Mouse (Mus musculus): ENCODE measurements around the gene Cdh23.
"Not testable (repeated sequence)": the region's sequence is repeated elsewhere in the genome, so short reads cannot be mapped to it uniquely, and the experiment has no call there.

The Cdh23 gene

DNA sequence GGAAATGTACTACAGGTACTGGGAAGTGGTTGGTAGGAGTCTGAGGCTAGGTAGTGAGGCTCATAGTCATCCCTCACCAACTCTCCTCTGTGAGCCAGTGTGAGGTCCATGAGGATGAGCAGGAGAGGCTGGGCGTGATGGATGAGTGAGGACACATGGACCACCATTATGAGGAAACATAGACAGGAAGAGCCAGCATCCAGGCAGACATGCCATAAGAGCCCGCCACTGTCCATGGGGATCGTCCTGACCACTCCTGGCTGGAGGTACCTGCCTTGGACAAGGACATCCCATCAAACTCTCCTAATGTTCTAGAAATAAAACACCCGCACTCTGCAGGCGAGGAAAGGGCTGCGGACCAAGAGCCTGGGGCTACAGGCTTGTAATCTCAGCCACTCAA is at the start of gene Cdh23:
TSS of gene Cdh23 (minus strand) at position 101 of the 400 bp plus-strand sequence.
- no peak for DNase-seq

DNA sequence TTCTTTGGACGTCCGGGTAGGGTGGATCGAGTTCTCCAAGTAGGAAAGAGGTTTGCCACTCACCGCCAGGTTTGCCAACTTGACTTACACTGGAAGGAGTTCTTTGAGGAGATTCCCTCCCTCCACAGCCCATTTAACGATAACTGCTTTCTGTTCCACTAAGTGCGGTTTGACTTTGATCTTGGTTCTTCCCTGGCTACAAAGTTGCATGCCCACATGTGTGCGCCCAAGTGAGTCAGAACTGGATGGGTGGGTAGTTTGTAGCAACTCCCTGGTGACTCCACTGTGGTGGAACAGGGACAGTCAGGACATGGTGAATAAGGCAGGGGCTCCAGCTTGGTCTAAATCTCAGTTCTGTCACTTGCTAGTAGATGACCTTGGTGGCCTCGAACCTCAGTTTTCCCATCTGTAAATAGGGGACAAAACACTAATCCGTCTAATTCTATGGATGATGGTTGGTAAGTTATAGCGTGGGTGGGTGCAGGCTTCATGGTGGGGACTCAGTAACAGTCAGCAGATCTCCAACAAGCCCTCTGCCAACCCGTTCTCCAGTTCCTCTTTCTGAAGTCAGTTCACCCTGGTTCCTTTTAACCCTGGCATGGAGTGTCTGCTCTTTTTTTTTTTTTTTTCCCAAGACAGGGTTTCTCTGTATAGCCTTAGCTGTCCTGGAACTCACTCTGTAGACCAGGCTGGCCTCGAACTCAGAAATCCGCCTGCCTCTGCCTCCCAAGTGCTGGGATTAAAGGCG is 48.4 kb upstream of the Cdh23 start:
- no peak for DNase-seq

DNA sequence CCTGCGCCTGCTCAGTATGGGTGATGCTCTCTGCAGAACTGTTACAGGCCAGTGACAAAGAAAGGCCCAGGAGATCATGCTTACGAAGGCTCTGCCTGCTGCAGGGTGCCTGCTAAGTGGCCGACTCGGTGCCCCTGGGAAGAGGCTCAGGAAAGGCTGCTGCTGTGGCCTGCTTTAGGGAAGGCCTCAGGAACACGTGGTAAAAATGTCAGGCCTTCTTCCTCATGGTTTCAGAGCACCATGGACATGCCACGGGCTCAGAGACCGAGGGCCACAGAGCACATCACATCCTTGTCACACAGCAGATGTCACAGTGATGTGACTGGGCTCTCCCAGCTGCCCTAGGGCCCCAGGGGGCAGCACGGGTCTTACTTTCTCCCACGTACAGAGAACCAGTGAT is 47.4 kb upstream of the Cdh23 start:
- no peak for DNase-seq

DNA sequence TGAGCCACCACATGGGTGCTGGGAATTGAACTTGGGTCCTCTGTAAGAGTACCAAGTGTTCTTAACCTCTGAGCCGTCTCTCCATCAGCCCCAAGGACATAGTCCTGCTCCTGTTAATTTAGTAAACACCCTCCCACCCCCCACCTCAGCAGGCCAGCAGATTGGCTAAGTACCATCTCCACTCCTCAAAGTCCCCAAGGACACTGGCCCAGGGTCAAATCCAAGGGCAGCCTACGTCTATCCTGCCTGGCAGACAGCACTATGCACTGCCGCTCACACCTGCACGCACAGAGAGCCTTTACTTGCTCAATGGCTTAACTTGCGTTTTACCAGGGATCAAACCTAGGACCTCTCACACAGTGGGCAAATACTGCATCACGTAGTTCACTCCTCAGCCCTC is 46.7 kb upstream of the Cdh23 start:
- no peak for DNase-seq

DNA sequence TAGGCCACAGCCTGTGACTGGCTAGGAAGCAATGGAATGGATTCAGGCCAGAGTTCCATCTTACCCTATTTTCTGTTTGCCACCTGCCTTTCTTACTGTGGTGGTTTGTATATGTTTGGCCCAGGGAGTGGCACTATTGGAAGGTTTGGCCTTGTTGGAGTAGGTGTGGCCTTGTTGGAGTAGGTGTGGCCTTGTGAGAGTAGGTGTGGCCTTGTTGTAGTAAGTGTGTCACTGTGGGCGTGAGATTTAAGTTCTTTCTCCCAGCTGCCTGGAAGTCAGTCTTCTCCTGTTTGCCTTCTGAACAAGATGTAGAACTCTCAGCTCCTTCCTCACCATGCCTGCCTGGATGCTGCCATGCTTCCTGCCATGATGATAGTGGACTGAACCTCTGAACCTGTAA is 46.0 kb upstream of the Cdh23 start:
- not testable (repeated sequence) for DNase-seq

DNA sequence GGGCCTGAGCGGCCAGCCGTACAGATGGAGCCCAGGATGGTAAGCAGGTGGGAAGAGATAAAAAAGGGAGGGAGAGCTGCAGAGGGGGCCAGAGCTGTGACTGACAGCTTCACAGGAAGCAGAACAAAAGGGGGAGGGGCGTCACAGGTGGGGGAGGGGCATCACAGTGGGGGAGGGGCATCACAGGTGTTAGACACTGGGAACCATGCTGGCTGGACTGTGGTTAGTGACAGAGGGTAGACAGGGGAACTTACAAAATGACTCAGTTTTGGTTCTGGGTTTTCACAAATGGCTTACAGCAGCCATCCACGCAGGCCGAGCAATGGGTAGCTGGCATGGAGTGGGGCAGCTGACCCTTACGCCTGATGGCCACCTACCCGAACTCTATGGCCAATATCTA is 45.1 kb upstream of the Cdh23 start:
- DNase-seq, result no peak

DNA sequence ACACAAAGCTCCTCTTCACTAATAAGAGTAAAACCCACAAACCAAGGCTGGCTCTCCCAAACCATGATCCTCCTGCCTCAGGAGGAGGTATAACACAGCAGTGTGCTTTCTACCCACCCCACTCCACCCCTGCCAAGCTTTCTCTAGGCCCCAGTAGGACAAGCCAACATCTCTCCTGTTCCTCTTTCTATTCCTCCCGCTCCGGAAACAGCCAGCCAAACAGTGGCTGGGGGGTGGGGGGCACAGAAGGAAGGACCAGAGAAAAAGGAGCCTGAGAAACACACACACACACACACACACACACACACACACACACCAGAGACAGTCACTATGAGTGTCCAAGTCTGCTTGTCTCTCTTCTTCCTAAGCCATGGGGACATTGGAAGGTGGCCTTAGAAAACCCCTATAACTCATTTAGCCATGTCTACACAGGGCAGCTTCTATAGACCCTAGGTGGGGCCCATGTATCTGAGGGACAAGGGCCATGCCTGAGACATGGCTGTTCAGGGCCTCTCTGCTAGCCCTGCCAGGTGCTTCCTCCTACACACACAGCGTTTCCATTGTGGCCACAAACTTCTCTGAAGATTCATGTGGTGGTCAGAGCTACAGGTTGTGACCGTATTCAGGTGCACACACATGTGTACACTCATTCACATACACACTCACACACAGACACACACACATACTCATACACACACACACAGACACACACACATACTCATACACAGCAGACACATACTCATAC is 43.5 kb upstream of the Cdh23 start:
- DNase-seq, result no peak

DNA sequence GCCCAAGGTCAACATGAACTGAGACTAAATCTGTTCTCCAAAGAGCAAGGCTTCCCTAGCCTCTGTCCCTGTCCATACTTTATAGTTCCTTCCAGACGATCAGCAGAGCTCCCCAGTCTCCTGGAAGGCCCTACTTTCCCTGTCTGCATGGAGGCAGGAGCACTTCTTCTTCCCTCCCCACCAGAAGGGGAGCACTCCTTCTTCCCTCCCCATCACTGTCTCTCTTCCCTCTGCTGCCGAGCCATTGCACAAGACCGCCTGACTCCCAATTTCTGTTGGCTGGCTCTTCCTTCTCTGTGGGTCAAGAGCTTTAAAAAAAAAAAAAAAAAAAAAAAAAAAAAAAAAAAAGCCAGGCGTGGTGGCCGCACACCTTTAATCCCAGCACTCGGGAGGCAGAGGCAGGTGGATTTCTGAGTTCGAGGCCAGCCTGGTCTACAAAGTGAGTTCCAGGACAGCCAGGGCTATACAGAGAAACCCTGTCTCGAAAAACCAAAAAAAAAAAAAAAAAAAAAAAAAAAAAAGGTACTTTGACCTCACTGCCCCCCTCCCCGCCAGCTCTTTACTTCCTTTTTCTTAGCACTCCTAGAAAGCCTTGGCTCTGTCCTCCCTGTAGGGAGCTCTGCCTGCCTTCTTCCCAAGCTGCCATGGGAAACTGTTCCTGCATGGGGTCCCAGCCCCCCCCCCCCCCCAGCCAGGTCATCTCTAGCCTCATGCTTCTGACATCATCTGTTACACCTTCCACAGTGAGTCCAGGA is 41.8 kb upstream of the Cdh23 start:
- DNase-seq, result no peak

DNA sequence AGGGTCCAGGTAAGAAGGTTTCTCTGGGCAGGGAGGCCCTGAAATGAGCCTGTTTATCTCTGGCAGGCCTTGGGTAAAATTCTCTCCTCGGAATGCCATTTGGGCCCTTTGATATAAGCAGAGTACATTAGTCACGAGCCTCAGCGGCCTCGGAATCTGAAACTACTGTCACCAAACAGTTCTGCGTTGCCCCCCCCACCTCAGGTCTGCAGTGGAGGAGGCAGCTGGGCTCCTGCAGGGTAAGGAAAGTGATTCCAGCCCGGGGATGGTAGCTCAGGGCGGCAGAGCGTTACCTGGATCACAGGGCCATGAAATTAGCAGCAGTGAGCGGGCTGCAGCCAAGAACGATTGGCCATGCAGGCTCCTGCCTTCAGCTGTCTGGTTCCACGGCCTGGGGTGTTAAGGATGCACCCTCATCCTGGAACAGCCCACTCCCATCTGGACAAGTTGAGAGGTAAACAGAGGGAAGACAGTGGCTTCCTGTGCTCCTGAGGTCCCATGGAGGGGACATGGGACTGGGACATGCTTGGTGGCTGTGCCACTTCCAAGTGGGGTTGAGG is 41.0 kb upstream of the Cdh23 start:
- DNase-seq, result no peak

DNA sequence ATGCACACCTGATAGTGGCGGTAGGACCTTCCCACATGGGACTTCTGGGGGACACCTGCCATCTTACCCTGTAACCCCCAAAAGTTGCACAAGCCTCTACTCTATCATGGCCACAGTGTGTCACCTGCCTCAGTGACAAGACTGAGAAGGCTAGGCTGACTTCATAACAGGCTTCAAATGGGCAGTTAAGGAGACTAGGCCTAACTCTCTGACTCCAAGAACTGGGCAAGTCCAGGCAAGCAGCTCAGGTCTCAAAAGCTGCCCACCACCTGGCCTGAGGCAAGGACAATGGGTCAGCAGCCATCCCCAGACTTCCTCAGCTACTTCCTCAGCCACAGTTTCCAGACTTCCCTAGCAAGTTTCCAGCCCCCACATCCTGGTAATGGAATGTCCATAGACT is 39.4 kb upstream of the Cdh23 start:
- no peak for DNase-seq

DNA sequence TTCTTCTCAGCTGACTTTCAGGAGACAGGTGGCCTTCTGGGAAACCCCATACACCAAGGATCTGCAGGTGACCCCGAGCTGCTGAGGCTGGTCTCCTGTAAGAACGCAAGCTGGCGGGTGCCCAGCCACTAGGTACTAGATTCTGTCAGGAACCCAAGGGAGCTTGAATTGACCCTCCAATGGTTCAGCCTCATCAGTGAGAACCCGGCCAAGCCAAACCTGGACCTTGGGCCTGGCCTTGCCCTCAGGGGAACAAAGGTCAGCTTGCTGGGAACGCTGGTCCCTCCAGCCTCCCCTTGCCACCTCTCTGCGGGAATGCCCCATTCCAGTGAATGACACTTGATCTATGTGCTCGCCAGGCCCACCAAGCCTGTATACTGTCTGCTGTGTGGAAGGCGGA is 37.2 kb upstream of the Cdh23 start:
- no peak for DNase-seq

DNA sequence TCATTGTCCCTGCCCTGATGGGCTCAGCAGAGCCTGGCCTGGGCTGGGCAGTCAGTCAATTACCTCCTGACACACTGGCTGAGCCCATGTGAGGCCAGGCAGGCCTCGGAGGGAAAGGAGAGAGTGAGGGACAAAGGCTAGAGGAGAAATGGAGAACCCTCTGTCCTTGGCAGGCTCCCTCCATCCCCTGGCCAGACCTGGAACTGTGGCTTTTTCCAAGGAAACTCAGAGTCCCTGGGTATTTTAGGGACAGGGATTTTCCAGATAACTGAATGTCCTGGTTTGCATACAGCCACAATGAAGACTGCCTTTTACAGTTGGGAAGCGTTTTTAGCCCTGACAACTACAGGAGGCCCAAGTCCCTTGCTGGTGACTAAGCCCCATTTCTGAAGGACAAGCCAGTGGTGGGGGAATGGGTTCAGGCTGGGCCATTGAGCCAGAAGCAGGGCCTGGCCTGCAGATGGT is 36.1 kb upstream of the Cdh23 start:
- DNase-seq, result no peak

DNA sequence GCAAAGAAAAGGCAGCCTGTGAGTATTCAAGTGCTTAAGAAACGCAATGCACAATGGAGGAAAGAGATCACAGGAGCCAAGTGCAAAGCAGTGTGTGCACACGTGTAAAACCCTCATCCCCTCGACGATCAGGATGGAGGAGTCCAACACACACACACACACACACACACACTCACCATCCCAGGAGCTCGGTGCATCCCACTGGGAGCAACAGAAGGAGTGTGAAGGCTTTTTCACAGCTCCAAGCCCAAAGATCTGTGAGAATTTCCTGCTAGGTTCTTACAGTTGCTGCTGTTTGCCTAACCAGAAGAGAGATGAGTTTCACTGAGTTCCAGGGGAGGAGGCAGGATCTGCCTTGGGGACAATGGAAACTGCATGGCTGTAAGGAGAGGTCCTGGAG is 35.5 kb upstream of the Cdh23 start:
- DNase-seq, result no peak

DNA sequence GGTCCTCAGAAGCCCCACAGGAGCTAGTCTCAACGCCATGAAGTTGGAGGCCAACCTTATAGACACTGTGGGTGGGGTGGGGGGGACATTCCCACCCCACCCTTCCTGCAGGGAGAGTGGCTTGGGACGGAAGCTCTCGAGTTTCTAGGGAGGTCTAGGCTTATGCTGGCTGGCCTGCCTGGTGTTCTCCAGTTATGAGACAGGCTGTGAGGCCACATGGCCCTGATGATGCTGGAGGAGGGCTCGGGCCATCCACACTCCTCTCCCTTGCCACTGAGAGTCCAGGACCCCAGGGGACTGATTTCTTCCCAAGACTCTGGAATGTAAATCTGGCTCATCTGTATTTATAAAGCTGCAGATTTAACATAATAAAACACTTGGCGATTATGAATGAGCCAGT is 31.0 kb upstream of the Cdh23 start:
- DNase-seq, result no peak

DNA sequence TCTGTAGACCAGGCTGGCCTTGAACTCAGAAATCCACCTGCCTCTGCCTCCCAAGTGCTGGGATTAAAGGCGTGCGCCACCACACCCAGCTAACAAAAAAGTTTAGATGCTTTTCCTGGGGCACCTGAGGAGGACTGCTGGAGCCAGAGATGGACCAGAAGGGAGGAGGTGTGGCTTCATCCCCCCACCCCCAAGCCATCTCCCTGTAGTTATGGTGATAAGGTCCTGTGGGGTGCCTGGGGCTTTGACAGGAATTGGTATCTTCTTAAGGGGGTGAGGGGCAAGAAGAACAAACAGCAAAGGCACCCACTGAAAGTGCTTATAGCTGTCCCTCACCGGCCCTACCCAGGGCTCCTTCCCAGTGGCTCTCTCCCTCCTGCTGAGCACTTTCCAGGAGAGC is 30.6 kb upstream of the Cdh23 start:
- no peak for DNase-seq

DNA sequence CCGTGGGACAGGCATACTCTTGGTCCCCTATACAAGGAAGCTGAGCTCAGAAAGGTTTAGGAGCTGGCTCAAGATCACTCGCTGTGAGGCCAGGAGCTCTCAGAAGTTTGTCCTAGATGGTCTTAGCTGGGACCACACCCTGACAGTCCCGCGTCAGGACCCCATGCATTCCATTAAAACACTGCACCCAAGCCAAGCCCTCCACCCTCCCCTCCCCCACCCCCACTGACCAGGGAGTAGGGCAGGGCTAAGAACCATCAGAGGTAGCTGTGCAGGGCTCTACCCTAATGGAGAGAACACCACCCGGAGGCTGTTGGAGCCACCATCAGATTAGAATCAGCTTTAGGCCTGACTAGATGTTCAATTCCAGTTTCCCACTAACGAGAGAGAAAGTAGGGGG is 28.2 kb upstream of the Cdh23 start:
- DNase-seq, result no peak

DNA sequence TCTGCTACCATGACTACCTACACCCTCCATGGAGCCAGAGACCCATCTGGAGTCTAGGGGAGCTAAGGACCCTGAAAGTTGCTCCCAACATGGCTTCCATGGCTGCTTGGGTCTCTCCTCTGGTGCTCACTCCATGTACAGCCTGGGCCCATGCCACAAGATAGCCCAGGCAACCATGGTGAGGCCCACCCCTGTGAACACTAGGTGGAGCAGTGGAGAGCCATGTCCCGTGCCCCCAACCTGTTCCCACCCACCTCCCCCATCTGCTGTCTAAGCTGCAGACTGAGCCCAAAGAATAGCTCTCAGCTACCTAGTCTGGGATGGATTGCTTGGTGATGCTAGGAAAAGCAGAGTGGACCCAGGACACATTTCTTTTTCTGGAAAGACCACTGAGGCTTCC is 27.1 kb upstream of the Cdh23 start:
- no peak for DNase-seq

DNA sequence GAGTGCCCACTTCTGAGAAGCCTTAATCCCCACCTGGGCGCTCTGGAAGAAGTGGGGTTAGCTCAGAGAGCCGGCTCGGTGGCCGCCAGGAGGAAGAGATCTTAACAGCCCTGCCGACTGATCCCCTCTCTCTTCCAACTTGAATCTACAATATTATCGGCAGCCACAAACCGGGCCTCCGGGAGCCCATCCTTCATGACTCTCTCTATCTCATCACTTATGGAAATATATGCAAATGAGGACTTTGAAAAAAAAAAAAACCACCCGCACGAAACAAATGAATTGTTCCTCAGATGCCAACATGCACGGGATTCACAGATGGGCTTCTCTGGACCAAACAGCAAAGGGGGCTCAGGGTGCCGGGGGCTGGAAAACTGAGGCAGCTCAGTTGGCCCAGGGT is 25.4 kb upstream of the Cdh23 start:
- DNase-seq, result no peak

DNA sequence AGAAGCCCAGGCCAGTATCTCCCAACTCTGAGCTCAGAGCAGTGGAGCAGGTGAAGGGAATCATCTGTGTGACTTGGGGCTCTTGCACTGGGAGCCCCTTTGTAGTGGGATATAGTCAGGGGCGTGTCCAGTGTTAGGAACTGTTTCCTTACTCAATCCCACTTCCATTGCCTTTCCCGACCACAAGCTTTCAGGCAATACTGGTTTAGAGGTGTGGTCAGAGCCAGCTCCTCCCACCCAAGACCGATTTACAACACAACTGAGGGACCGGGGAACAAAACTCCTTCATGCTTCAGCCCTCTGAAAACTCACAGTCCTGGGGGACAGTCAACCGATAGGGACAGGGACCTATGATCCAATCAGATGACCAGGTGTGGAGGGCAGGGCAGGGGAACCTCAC is 24.2 kb upstream of the Cdh23 start:
- DNase-seq, result no peak

DNA sequence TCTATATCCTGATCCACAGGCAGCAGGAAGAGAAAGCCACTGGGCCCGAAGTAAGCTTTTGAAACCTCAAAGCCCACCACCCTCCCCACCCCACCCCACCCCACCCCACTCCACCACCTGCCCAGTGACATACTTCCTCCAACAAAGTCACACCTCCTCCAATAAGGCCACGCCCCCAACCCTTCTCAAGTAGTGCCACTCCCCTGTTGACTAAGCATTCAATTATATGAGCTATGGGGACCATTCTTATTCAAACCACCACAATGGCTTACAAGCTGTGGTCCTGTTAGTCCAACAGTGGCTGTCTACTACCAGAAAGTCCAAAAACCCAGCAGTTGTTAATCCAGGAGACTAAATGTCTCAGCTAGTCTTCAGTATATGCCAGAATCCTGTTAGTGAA is 22.2 kb upstream of the Cdh23 start:
- no peak for DNase-seq

DNA sequence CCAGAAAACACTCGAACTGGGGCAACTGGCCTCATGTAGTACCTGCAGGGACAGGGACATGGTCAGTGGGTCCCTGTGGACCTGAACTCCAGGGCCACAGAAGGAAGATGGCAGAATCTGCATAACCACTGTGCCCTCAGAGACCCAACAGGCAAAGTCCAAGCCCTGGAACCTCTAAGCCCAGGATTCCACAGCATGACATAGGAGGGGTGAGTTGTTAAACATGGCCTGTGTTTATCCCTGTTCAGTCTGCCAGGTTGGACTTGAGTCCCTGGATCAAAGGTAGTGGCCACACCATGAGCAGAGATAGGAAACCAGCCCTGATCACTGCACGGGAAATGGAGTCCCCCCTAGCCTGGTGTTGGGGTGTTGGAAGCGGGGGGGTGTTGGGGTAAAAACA is 20.2 kb upstream of the Cdh23 start:
- no peak for DNase-seq

DNA sequence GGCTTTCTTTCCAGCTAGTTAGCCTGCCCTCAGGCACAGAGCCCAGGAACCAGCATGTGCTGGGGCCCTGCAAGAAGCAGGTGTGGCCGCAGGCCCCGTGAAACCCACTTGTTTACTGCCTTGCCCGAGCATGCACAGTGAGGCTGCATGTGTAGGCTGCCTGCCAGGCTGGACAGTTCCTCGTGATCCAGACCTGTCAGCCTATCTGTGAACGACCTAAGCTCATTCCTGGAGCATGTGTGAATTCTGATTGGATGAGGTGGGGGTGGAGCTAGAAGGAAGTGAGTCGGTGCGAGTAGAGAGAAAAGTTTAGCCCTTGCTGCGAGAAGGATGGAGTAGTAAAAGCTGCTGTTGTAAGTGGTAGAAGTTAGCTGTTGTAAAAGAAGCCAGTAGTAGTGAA is 16.0 kb upstream of the Cdh23 start:
- DNase-seq, result not testable (repeated sequence)

DNA sequence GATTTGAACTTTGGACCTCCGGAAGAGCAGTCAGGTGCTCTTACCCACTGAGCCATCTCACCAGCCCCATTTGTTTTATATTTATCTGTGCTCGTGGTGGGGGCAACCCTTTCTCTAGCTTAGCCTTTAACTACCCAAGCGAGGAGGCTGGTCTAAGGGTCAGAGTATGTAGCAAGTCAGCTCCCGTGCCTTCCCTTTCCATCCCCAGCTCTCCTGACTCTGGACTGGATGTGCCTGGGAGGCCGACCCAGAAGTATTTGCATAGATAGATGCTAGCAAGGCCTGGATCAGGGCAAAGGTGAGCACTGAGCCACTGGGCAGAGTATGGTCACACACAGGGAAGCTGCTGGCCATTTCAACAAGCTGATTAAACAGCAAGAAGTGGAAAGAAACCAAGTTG is 12.5 kb upstream of the Cdh23 start:
- DNase-seq, result no peak

DNA sequence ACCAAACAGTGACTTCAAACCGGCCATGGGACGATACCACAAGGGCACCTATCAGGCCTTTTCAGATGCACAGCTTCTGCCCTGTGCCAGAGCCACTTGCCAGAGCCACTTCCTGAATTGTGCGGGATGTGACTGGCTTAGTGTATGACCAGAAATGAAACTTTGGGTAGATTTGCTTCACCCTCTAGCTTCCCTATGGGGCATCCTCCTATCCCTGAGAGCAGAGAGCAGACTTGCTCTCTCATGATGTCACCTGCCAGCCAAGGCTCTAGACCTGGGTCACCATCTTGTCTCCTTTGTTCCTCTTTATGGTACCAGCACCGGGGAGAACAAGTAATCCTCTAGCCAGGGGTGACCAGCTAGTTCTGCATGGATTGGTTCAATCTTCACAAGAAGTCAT is 10.0 kb upstream of the Cdh23 start:
- DNase-seq, result no peak
